Mouse (Mus musculus) liver, adult (tissue): ENCODE data around the gene Wapl.

ENCODE experiments used
- GATA4 ChIP-seq: IDR thresholded peaks from 2 replicates; pipeline ENCODE4 v1.6.1; 2014; ENCODE audit warnings: mild to moderate bottlenecking, low read length; ENCODE audit not compliant: insufficient replicate concordance

Wapl gene

GRCm38 (mm10) chr14:34673395-34674228 is at the start of gene Wapl:
Gene Wapl, plus strand, starts transcription at chr14:34673928.
- TF ChIP-seq GATA4, result peak; percentile 26; the same call in 1 of the 2 replicates

GRCm38 (mm10) chr14:34626824-34627223 is 46.9 kb upstream of the Wapl start:
- peak; percentile 81; the same call in 1 of the 2 replicates for TF ChIP-seq GATA4

GRCm38 (mm10) chr14:34632722-34633448 is 40.8 kb upstream of the Wapl start:
- TF ChIP-seq GATA4, result no peak

GRCm38 (mm10) chr14:34635192-34635591 is 38.5 kb upstream of the Wapl start:
- peak; percentile 51; the same call in 1 of the 2 replicates for TF ChIP-seq GATA4

GRCm38 (mm10) chr14:34635721-34636120 is 38.0 kb upstream of the Wapl start:
- TF ChIP-seq GATA4, result no peak

GRCm38 (mm10) chr14:34644140-34644539 is 29.6 kb upstream of the Wapl start:
- no peak for TF ChIP-seq GATA4

GRCm38 (mm10) chr14:34647870-34648475 is 25.8 kb upstream of the Wapl start:
- TF ChIP-seq GATA4, result no peak

GRCm38 (mm10) chr14:34657131-34657530 is 16.6 kb upstream of the Wapl start:
- TF ChIP-seq GATA4, result no peak

GRCm38 (mm10) chr14:34660351-34660787 is 13.4 kb upstream of the Wapl start:
- no peak for TF ChIP-seq GATA4

GRCm38 (mm10) chr14:34660788-34661591 is 12.7 kb upstream of the Wapl start:
- no peak for TF ChIP-seq GATA4

GRCm38 (mm10) chr14:34661621-34662477 is 11.9 kb upstream of the Wapl start:
- TF ChIP-seq GATA4, result no peak; the same call in 1 of the 2 replicates

GRCm38 (mm10) chr14:34662478-34662826 is 11.3 kb upstream of the Wapl start:
- peak; percentile 56; the same call in 1 of the 2 replicates for TF ChIP-seq GATA4

GRCm38 (mm10) chr14:34663381-34663780 is 10.3 kb upstream of the Wapl start:
- TF ChIP-seq GATA4, result no peak

GRCm38 (mm10) chr14:34669082-34669481 is 4.6 kb upstream of the Wapl start:
- TF ChIP-seq GATA4, result no peak
